In genomic region chr13:111333035-111333434, GRCm38 (mm10) we compare ENCODE assay signal across 17 mouse cellular contexts.
"Had no signal": no experiment of that assay in that cellular context is flagged by ENCODE, and none has a peak within 500 bp of the region (broad histone marks: within the 10 kb centered on the region; RNA-seq: fewer than 3 reads in every experiment).

No protein-coding gene starts in this region.

- H3K36me3 ChIP-seq: midbrain, embryonic 10.5 days; midbrain, embryonic 12.5 days; neural tube, embryonic 13.5 days; neural tube, embryonic 15.5 days; stomach, embryonic 15.5 days had no signal

- H3K4me2 ChIP-seq: lung, embryonic 14.5 days; midbrain, embryonic 12.5 days; neural tube, embryonic 13.5 days; neural tube, embryonic 15.5 days; stomach, embryonic 15.5 days had no signal

- H3K9me3 ChIP-seq: midbrain, embryonic 10.5 days; midbrain, embryonic 12.5 days; neural tube, embryonic 13.5 days; neural tube, embryonic 15.5 days; stomach, embryonic 15.5 days had no signal

- H3K27me3 ChIP-seq: midbrain, embryonic 12.5 days; neural tube, embryonic 13.5 days; neural tube, embryonic 15.5 days; stomach, embryonic 15.5 days had no signal

- H3K4me3 ChIP-seq: midbrain, embryonic 10.5 days; midbrain, embryonic 12.5 days; myocyte; neural tube, embryonic 13.5 days; neural tube, embryonic 15.5 days; stomach, embryonic 15.5 days had no signal

- H3K27ac ChIP-seq: midbrain, embryonic 10.5 days; midbrain, embryonic 12.5 days; neural tube, embryonic 13.5 days; neural tube, embryonic 15.5 days; stomach, embryonic 15.5 days; stomach, postnatal 0 days had no signal

- H3K4me1 ChIP-seq: midbrain, embryonic 10.5 days; midbrain, embryonic 12.5 days; neural tube, embryonic 13.5 days; neural tube, embryonic 15.5 days had no signal

- DNase-seq: lung, adult 18-20 months; lung, embryonic 14.5 days; lung, postnatal 10 days; lung, postnatal 4 days; midbrain, embryonic 14.5 days; right cerebral cortex, postnatal 14 days; thymus, adult 2 months; thymus, postnatal 25 days; thymus, postnatal 4 days had no signal

- H3K9ac ChIP-seq: lung, embryonic 14.5 days; midbrain, embryonic 12.5 days; neural tube, embryonic 13.5 days; neural tube, embryonic 15.5 days; stomach, embryonic 15.5 days had no signal

- ATAC-seq: midbrain, embryonic 16.5 days had no signal
